Mouse (Mus musculus): ENCODE results near the gene Gnai1.

DNA sequence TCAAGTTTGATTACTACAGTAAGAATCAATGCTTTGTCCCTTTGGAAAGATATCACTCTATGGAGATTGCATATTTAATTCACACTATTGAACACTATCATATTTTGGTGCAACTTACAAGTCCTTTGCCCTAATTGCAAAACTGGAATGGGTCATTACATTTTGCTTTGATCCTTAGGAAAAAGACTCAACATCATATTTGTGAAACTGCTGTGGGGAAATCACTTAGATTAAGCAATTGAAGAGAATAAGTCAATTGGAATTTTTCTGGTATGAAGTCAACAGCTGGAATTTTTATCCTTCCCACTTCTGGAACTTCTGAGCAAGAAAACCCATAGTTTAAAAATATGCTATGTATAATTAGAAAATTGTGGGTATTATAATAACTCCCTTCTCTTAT is 142.3 kb downstream of the Gnai1 start:
- no peak for TF ChIP-seq CTCF (IDR thresholded peaks at IDR 0.05; ENCODE audit: low read depth)
- no peak for TF ChIP-seq EP300 (IDR thresholded peaks at IDR 0.05; ENCODE audit: low read depth)

Data from heart, postnatal 0 days (tissue).